Mouse (Mus musculus): ENCODE results near the gene Prcd. TPM values are rescaled to one million over a fixed set of nuclear protein-coding genes. Genes with fewer than 3 reads are reported as not detected.

Prcd gene
- polyA plus RNA-seq, 1 experiment from 2014 or later = 0.32 TPM

- Histone ChIP-seq H3K36me3 (replicated peaks; ENCODE audit: insufficient read depth, low read length) (no peaks in the 10 kb centered on the region), H3K9ac (replicated peaks) (no peak overlapping the region), H3K27me3 (ENCODE audit: insufficient read depth, low read length) (no peaks in the 10 kb centered on the region), H3K27ac (ENCODE audit: low read depth) (no peak overlapping the region), H3K4me3 (ENCODE audit: low read depth, low read length) (no peak overlapping the region), H3K4me1 (ENCODE audit: insufficient read depth) (no peaks in the 10 kb centered on the region), H3K4me2 (ENCODE audit: low read depth, low read length) (no peak overlapping the region), H3K9me3 (ENCODE audit: low read length) (peaks cover 3% of the 10 kb centered on the region; the same call in 1 of the 2 replicates)
- WGBS (ENCODE audit: insufficient replicate concordance) = 71% methylated on average over 10 of the region's 10 CpGs
- DNase-seq (no peak), ATAC-seq (no peak)
- TF ChIP-seq EP300 (IDR thresholded peaks at IDR 0.05; ENCODE audit: low read depth) (no peak), CTCF (IDR thresholded peaks at IDR 0.05; ENCODE audit: low read depth) (no peak)
These were observed 56.8 kb downstream of the Prcd start for GRCm38 (mm10) chr11:116710171-116710570.

DNA sequence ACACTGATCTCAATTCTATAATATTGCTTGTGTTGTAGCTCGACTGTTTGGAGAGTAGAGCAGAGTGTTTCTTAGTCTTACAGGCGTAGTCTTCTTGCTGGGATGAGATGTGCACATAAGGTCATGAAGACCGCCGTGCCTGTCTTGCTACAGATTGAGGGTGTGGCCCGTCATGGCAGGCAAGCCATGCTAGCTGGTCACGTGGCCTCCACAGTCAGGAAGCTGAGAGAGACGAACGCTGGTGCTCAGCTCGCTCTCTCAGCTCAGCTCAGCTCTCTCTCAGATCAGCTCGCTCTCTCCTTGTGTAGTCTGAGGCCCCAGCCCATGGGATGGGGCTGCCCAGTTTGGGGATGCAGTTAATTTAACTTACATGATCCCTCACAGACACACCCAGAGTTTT is 57.5 kb downstream of the Prcd start:
- no peak for ATAC-seq
- 82% methylated on average over 10 of the region's 10 CpGs for WGBS (ENCODE audit: insufficient replicate concordance)
- H3K27ac ChIP-seq (ENCODE audit: low read depth) = no peak overlapping the region

DNA sequence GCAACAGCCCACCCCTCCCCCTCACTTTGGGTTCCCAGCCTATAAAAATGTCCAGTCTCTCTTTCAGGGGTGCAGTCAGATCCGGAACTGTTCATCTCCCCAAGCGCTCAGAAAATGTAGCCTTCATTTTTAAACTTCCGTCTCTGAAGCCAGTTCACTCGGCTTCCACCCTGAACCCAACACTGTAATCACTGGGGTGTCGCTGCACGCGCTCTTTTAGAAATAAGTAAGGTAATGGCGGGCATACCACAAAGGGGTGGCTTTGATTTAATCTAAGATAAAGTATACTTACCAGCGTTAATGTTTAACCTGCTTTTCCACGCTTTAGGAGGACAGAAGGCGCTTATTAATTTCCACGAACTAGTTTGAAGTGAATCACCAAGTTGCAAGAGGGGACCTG is 60.7 kb downstream of the Prcd start:
- DNase-seq = no peak
- no peaks in the 10 kb centered on the region for H3K9me3 ChIP-seq (ENCODE audit: low read length)
- H3K9ac ChIP-seq (replicated peaks) = no peak overlapping the region
- H3K4me3 ChIP-seq (ENCODE audit: low read depth, low read length) = no peak overlapping the region
- no peaks in the 10 kb centered on the region for H3K27me3 ChIP-seq (ENCODE audit: insufficient read depth, low read length)
- no peak overlapping the region for H3K27ac ChIP-seq (ENCODE audit: low read depth)
- no peak overlapping the region for H3K4me2 ChIP-seq (ENCODE audit: low read depth, low read length)
- no peaks in the 10 kb centered on the region for H3K36me3 ChIP-seq (replicated peaks; ENCODE audit: insufficient read depth, low read length)
- no peaks in the 10 kb centered on the region for H3K4me1 ChIP-seq (ENCODE audit: insufficient read depth)
- WGBS (ENCODE audit: insufficient replicate concordance) = 84% methylated on average over 12 of the region's 12 CpGs
- no peak for TF ChIP-seq CTCF (IDR thresholded peaks at IDR 0.05; ENCODE audit: low read depth)
- TF ChIP-seq EP300 (IDR thresholded peaks at IDR 0.05; ENCODE audit: low read depth) = no peak
- ATAC-seq = no peak

More for the DNA sequence above, 57.5 kb downstream of the Prcd start:
- TF ChIP-seq EP300 (IDR thresholded peaks at IDR 0.05; ENCODE audit: low read depth) (no peak), CTCF (IDR thresholded peaks at IDR 0.05; ENCODE audit: low read depth) (no peak)
- Histone ChIP-seq H3K36me3 (replicated peaks; ENCODE audit: insufficient read depth, low read length) (no peaks in the 10 kb centered on the region), H3K9me3 (ENCODE audit: low read length) (peaks cover 3% of the 10 kb centered on the region; the same call in 1 of the 2 replicates), H3K9ac (replicated peaks) (no peak overlapping the region), H3K4me1 (ENCODE audit: insufficient read depth) (no peaks in the 10 kb centered on the region), H3K4me2 (ENCODE audit: low read depth, low read length) (no peak overlapping the region), H3K4me3 (ENCODE audit: low read depth, low read length) (no peak overlapping the region), H3K27me3 (ENCODE audit: insufficient read depth, low read length) (no peaks in the 10 kb centered on the region)
- no peak for DNase-seq

Other genes starting within 250 kb of the Prcd start
- 1.5 and 2.2 TPM in 2 replicates for gene Rnf157, start 240.5 kb upstream of the Prcd start, polyA plus RNA-seq (2015; fragmentation: Nextera tagmentation; extraction: Ambion mirVana)
- gene Ubald2, start 219.4 kb upstream of the Prcd start, polyA plus RNA-seq (2015; fragmentation: Nextera tagmentation; extraction: Ambion mirVana) = 29.2 and 29.8 TPM in 2 replicates
- gene Qrich2, start 187.3 kb upstream of the Prcd start, polyA plus RNA-seq (2015; fragmentation: Nextera tagmentation; extraction: Ambion mirVana) = 0.06 TPM in 1 of 2 replicates, not detected in the other
- 64.4 and 67.4 TPM in 2 replicates for gene Prpsap1, start 159.3 kb upstream of the Prcd start, polyA plus RNA-seq (2015; fragmentation: Nextera tagmentation; extraction: Ambion mirVana)
- gene Sphk1, start 122.6 kb upstream of the Prcd start, polyA plus RNA-seq (2015; fragmentation: Nextera tagmentation; extraction: Ambion mirVana) = 15.5 and 17.4 TPM in 2 replicates
- 15.2 and 16.3 TPM in 2 replicates for gene Ube2o, start 72.1 kb upstream of the Prcd start, polyA plus RNA-seq (2015; fragmentation: Nextera tagmentation; extraction: Ambion mirVana)
- not detected in 2 replicates for gene Aanat, start 67.1 kb upstream of the Prcd start, polyA plus RNA-seq (2015; fragmentation: Nextera tagmentation; extraction: Ambion mirVana)
- 4.9 and 6.2 TPM in 2 replicates for gene Rhbdf2, start 26.5 kb upstream of the Prcd start, polyA plus RNA-seq (2015; fragmentation: Nextera tagmentation; extraction: Ambion mirVana)
- gene Cygb, start 779 bp downstream of the Prcd start, polyA plus RNA-seq (2015; fragmentation: Nextera tagmentation; extraction: Ambion mirVana) = 3.6 and 3.7 TPM in 2 replicates
- not detected in 2 replicates for gene St6galnac1, start 122.0 kb downstream of the Prcd start, polyA plus RNA-seq (2015; fragmentation: Nextera tagmentation; extraction: Ambion mirVana)
- gene Mxra7, start 174.5 kb downstream of the Prcd start, polyA plus RNA-seq (2015; fragmentation: Nextera tagmentation; extraction: Ambion mirVana) = 1.4 and 4.0 TPM in 2 replicates
- gene Mettl23, start 189.7 kb downstream of the Prcd start, polyA plus RNA-seq (2015; fragmentation: Nextera tagmentation; extraction: Ambion mirVana) = 32.6 and 33.0 TPM in 2 replicates
- gene Jmjd6, start 189.9 kb downstream of the Prcd start, polyA plus RNA-seq (2015; fragmentation: Nextera tagmentation; extraction: Ambion mirVana) = 18.5 and 19.0 TPM in 2 replicates
- gene Mfsd11, start 198.9 kb downstream of the Prcd start, polyA plus RNA-seq (2015; fragmentation: Nextera tagmentation; extraction: Ambion mirVana) = 16.5 and 18.0 TPM in 2 replicates
- gene Srsf2, start 199.6 kb downstream of the Prcd start, polyA plus RNA-seq (2015; fragmentation: Nextera tagmentation; extraction: Ambion mirVana) = 293 and 302 TPM in 2 replicates